Mouse (Mus musculus) intestine, embryonic 14.5 days (tissue): Measurements from ENCODE around the gene Mlph. TPM values are rescaled to one million over a fixed set of nuclear protein-coding genes. Genes with fewer than 3 reads are reported as not detected.
A peak's percentile ranks its signal among the peaks of the same experiment; 100 is the strongest.

ENCODE experiments used
- ATAC-seq: fragments of 200-750 bp; cut with Nextera tagmentation; replicated peaks from 2 replicates; pipeline ENCODE4 v1.8.0; 2017; ENCODE audit warnings: low read depth, moderate number of reproducible peaks, moderate TSS enrichment, moderate library complexity; ENCODE audit not compliant: low FRiP score, low TSS enrichment
- DNase-seq: peaks from one replicate; pipeline ENCODE4 v3.0.0-alpha.2; 2018; ENCODE audit warnings: low spot score
- H3K27ac ChIP-seq: fragments of 300-500 bp; sonication (generic); 2 replicates; pipeline ENCODE4 v1.5.1; 2014; ENCODE audit warnings: low read depth, mild to moderate bottlenecking, control low read depth
- H3K27me3 ChIP-seq: fragments of 300-500 bp; sonication (generic); replicated peaks from 2 replicates; pipeline ENCODE4 v1.6.1; 2014; ENCODE audit warnings: low read length, control low read depth; ENCODE audit not compliant: control insufficient read depth, insufficient read depth
- H3K36me3 ChIP-seq: fragments of 300-500 bp; sonication (generic); 2 replicates; pipeline ENCODE4 v1.6.1; 2014; ENCODE audit warnings: low read length, control low read depth; ENCODE audit not compliant: control insufficient read depth, insufficient read depth
- H3K4me1 ChIP-seq: fragments of 300-500 bp; sonication (generic); replicated peaks from 2 replicates; pipeline ENCODE4 v1.6.1; 2014; ENCODE audit warnings: low read length, control low read depth, mixed read lengths; ENCODE audit not compliant: control insufficient read depth, insufficient read depth
- H3K4me2 ChIP-seq: fragments of 300-500 bp; sonication (generic); 2 replicates; pipeline ENCODE4 v1.6.1; 2014; ENCODE audit warnings: low read length
- H3K4me3 ChIP-seq: fragments of 300-500 bp; sonication (generic); 2 replicates; pipeline ENCODE4 v1.5.1; 2014; ENCODE audit warnings: low read depth, low read length, control low read depth, mixed read lengths
- H3K9ac ChIP-seq: fragments of 300-500 bp; sonication (generic); 2 replicates; pipeline ENCODE4 v1.6.1; 2014; ENCODE audit warnings: mild to moderate bottlenecking, low read length
- H3K9me3 ChIP-seq: fragments of 300-500 bp; sonication (generic); 2 replicates; pipeline ENCODE4 v1.6.1; 2016; ENCODE audit warnings: low read length, control low read depth; ENCODE audit not compliant: control insufficient read depth
- WGBS: fragments of 180-500 bp; shearing (Covaris S2); extraction: QIAGEN DNeasy Blood & Tissue Kit; methylation state at CpG from one replicate; pipeline ENCODE4 v1.1.7; 2014; 5-methylcytosine and 5-hydroxymethylcytosine counted together
- polyA plus RNA-seq: library from polyadenylated mRNA; unstranded; fragments of >200 nt; fragmentation: Nextera tagmentation; extraction: Ambion mirVana; gene quantifications from 2 replicates; pipeline ENCODE4 v1.2.1, GENCODE M21; 2014

The Mlph gene
- polyA plus RNA-seq, 1 experiment from 2014 or later: 0.96 TPM

GRCm38 (mm10) chr1:90903211-90903945 lies 11.5 kb upstream of the Mlph start:
- H3K9me3 ChIP-seq: no peaks in the 10 kb centered on the region
- no peaks in the 10 kb centered on the region for H3K27me3 ChIP-seq
- WGBS: 45% methylated on average over 3 of the region's 3 CpGs
- peaks cover 21% of the 10 kb centered on the region for H3K4me1 ChIP-seq
- no peak overlapping the region for H3K9ac ChIP-seq
- DNase-seq: no peak
- H3K36me3 ChIP-seq: no peaks in the 10 kb centered on the region
- no peak for ATAC-seq
- H3K4me3 ChIP-seq: no peak overlapping the region
- H3K4me2 ChIP-seq: no peak overlapping the region
- peak overlapping the region; percentile 81 for H3K27ac ChIP-seq

GRCm38 (mm10) chr1:90903971-90904458 lies 10.9 kb upstream of the Mlph start:
- H3K4me3 ChIP-seq: no peak overlapping the region
- peak overlapping the region; percentile 81 for H3K27ac ChIP-seq
- DNase-seq: peak; percentile 68
- 25% methylated on average over 8 of the region's 8 CpGs for WGBS
- no peaks in the 10 kb centered on the region for H3K9me3 ChIP-seq
- peaks cover 26% of the 10 kb centered on the region for H3K4me1 ChIP-seq
- H3K36me3 ChIP-seq: no peaks in the 10 kb centered on the region
- H3K4me2 ChIP-seq: no peak overlapping the region
- no peaks in the 10 kb centered on the region for H3K27me3 ChIP-seq
- ATAC-seq: peak; percentile 76; the same call in 1 of the 2 replicates
- no peak overlapping the region for H3K9ac ChIP-seq

DNA sequence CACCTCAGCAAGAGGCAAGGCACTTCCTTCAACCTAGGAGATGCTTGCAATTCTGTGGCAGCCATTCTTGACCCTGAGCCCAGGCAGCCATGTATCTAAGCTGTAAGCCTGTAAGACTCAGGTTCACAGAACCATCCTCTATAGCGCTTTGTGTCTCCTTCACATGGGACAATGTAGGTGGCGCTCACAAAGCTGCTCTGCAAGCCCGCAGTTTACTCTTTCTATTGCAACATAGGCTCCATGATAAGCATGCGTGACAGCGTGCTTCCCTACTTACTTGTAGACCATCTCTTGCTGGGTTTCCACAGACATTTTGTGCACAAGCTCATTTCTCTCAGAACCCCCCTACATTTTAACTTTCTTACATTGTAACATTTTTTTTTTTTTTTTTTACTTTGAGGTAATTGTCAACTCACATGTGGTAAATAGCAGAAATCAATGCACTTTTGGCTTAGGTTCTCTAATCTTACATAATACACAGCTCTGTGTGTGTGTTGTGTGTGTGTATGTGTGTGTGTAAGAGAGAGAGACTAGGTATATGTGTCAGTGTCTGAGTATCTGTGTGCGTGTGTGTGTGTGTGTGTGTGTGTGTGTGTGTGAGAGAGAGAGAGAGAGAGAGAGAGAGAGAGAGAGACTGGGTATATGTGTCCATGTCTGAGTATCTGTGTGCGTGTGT lies 10.0 kb upstream of the Mlph start:
- WGBS: 85% methylated on average over 7 of the region's 7 CpGs
- ATAC-seq (no peak), DNase-seq (no peak)
- H3K4me1 ChIP-seq: peaks cover 33% of the 10 kb centered on the region
- no peaks in the 10 kb centered on the region for H3K9me3 ChIP-seq
- H3K9ac ChIP-seq: no peak overlapping the region
- no peaks in the 10 kb centered on the region for H3K27me3 ChIP-seq
- no peak overlapping the region for H3K4me2 ChIP-seq
- no peaks in the 10 kb centered on the region for H3K36me3 ChIP-seq
- H3K4me3 ChIP-seq: no peak overlapping the region
- peak overlapping the region; percentile 67 for H3K27ac ChIP-seq

DNA sequence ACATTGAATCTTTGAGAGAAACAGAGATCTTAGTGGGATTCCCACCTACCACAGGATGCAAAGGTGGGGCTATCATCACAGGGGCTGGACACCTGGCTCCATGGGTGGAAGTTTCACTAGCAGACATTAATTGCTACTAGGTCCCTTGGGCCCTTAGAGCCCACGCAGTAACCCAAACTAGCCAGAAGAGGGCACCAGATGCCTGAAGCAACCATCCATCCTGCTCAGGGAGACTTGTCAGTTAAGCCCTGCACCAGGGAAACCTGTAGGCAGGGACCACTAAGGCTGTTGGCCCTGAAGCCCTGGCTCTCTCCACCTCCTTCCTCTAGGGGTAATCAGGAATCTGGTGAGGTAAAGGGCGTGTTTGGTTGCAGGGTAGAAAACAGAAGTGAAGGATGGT lies 8.5 kb upstream of the Mlph start:
- Histone ChIP-seq H3K27ac (no peak overlapping the region), H3K4me3 (no peak overlapping the region), H3K4me2 (no peak overlapping the region), H3K4me1 (peaks cover 38% of the 10 kb centered on the region), H3K36me3 (no peaks in the 10 kb centered on the region), H3K9me3 (no peaks in the 10 kb centered on the region), H3K27me3 (no peaks in the 10 kb centered on the region), H3K9ac (no peak overlapping the region)
- WGBS: 22% methylated on average over 2 of the region's 2 CpGs
- ATAC-seq: no peak
- DNase-seq: peak; percentile 69

DNA sequence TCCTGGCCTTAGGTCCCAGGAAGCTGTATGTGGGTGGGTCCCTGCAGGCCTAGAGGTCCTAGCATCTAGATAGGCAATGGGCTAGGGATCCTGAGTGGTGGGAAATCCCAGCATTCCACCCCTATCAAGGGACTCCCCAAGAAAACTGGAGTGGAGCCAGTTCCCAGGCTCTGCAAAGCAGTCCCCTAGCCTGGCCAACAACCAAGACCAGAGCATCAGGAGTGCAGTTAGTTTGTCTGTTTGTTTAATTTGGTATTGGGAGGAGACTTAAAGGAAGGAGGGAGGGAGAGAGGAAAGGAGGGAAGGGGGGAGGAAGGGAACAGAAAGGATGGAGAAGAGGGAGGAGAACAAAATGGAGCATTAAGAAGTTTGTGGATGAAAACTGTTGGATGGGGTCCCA lies 5.7 kb upstream of the Mlph start:
- Histone ChIP-seq H3K9ac (no peak overlapping the region), H3K9me3 (no peaks in the 10 kb centered on the region), H3K4me3 (no peak overlapping the region), H3K27me3 (no peaks in the 10 kb centered on the region; the same call in 1 of the 2 replicates), H3K4me1 (peaks cover 26% of the 10 kb centered on the region), H3K27ac (peak overlapping the region; percentile 58), H3K36me3 (no peaks in the 10 kb centered on the region), H3K4me2 (peak overlapping the region; percentile 27; the same call in 1 of the 2 replicates)
- ATAC-seq (no peak), DNase-seq (no peak)

DNA sequence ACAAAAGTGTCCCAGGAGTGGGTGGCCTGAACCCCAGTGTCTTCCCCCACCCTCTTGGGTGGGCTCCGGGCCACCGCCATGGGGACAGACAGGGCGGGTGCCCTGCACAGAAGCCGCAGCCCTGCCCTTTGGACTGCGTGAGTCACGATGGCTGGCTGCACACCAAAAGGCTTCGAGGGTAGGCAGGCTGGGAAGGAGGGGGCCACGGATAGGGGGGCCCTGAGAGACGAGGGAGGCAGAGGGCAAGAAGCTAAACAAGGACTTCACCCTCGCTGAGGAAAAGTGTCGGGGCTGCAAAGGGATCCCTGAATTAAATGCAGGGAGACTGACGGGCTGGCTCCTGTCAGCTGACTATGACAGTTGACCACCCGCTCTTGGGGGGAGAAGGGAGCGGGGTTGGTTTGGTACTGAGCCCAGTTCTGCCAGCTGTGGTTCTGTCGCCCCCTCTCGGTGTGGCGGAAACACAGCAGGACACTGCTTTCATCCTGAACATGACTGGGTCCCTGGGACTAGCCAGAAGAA lies 5.2 kb upstream of the Mlph start:
- Histone ChIP-seq H3K4me2 (peak overlapping the region; percentile 27), H3K9me3 (no peaks in the 10 kb centered on the region), H3K27me3 (no peaks in the 10 kb centered on the region; the same call in 1 of the 2 replicates), H3K4me1 (peaks cover 24% of the 10 kb centered on the region), H3K36me3 (no peaks in the 10 kb centered on the region), H3K4me3 (no peak overlapping the region), H3K27ac (peak overlapping the region; percentile 58), H3K9ac (no peak overlapping the region)
- DNase-seq (peak; percentile 69), ATAC-seq (peak; percentile 51; the same call in 1 of the 2 replicates)
- WGBS: 32% methylated on average over 17 of the region's 17 CpGs

GRCm38 (mm10) chr1:90913231-90913630 lies 1.7 kb upstream of the Mlph start:
- H3K27ac ChIP-seq: no peak overlapping the region
- H3K9ac ChIP-seq: no peak overlapping the region
- no peak for ATAC-seq
- H3K36me3 ChIP-seq: no peaks in the 10 kb centered on the region
- DNase-seq: no peak
- H3K9me3 ChIP-seq: no peaks in the 10 kb centered on the region
- H3K27me3 ChIP-seq: no peaks in the 10 kb centered on the region; the same call in 1 of the 2 replicates
- H3K4me2 ChIP-seq: no peak overlapping the region
- WGBS: 69% methylated on average over 6 of the region's 6 CpGs
- H3K4me3 ChIP-seq: no peak overlapping the region
- peaks cover 23% of the 10 kb centered on the region for H3K4me1 ChIP-seq

GRCm38 (mm10) chr1:90917509-90917908 lies 2.6 kb downstream of the Mlph start:
- Histone ChIP-seq H3K4me1 (peaks cover 5% of the 10 kb centered on the region), H3K27me3 (no peaks in the 10 kb centered on the region; the same call in 1 of the 2 replicates), H3K9ac (no peak overlapping the region), H3K4me2 (no peak overlapping the region), H3K36me3 (no peaks in the 10 kb centered on the region), H3K9me3 (no peaks in the 10 kb centered on the region), H3K27ac (no peak overlapping the region), H3K4me3 (no peak overlapping the region)
- DNase-seq (no peak), ATAC-seq (no peak)
- WGBS: 70% methylated on average over 6 of the region's 6 CpGs
